Mouse (Mus musculus) heart, adult 8-10 months (tissue): ENCODE data around the gene Slc35f2. TPM values are rescaled to one million over a fixed set of nuclear protein-coding genes. Genes with fewer than 3 reads are reported as not detected.

Source experiments
- DNase-seq: peaks from one replicate; pipeline ENCODE4 v3.0.0; 2022; ENCODE audit warnings: low spot score
- total RNA-seq, 4 experiments: library from RNA; stranded (reverse); gene quantifications; 2 replicates each; pipeline ENCODE4 v1.2.4; 2022

Slc35f2 gene
- under 1 TPM in 1 of 4 experiments, not detected in 3; 0.11 TPM for total RNA-seq

DNA sequence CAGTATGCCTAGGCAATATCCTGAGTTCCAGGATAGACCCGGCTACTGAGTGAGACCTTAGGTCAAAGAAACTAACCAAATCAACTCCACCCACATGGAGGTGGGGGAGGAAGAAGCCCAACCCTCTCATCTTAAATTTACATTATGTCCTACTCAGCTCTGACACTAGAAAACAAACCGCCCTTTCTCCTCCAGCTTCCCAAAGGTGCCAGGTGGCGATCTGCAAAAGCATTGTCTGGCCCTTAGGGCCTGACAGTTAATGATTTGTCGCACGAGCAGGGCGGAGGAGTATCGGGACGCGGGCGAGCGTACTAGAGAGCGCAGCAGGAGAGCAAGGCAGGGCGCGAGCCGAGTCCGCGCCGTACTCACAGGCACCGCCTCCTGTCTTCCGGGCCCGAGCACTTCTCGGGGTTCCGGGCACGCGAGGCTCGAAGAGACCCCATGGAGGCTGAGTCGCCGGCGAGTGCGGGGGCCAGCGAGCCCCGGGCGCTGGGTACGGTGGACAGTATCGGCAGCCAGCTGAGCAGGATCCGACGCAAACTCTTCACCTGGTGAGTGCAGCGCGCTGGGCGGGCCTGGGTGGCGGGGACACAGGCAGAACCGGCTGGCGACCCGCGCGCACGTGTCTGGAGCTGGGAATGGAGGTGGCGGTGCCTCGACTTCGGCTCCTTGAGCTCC is at the start of gene Slc35f2:
Gene Slc35f2 (plus strand): TSS at position 195 of the 678 bp plus-strand sequence.
- DNase-seq = no peak

DNA sequence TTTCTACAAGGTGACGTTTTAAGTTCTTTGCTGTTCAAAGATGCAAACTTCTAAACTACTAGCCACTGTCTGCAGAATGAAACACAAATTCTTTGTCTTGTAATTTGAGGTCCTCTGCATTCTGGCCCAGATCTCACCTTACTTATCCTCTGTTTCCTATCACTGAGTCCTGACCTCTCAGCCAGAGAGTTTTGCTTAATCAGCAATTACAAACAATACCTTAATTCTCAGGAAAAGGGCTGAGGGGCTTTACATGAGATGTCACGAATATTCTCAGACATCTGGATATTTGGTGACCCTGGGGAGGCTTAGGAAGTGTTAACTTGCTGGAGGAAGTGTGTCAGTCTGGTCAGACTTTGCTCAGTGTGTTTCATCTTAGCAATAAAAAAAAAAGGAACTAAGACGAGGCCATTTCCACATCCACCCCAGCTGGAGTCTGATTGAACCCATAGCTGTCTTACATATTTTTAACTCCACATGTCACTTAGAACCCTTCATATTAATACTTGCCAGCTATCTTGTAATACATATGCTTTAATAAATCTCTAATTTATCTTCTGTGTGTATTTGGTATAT is 30.4 kb upstream of the Slc35f2 start:
- no peak for DNase-seq

DNA sequence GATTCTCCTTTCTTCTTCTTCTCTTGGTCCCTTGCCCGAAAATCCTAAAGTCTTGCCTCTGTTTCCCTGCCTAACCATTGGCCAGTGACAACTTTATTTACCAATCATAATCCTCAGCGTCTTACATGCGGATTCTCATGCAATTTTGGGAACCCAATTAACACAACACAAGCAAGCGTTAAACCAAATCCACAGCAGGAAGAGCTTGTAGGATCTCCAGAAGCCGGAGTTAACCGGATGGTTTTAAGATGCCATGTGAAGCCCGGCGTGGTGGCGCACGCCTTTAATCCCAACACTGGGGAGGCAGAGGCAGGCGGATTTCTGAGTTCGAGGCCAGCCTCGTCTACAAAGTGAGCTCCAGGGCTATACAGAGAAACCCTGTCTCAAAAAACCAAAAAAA is 20.9 kb upstream of the Slc35f2 start:
- DNase-seq = no peak

DNA sequence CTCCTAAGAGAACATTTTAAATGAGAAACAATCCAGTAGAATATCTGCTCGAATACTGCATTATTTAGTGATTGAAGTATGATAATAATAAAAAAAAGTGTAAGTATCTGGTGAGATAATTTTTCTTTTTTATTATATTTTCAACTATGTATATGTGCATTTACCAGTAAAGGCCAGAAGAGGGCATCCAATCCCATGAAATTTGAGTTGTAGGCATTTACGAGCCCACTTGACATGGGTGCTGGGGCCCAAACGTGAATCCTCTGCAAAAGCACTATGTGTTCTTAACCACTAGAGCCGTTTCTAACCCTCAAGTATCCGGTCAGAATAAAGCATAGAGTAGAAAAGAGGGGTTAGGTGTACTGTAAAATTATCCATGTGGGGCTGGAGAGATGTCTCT is 20.4 kb upstream of the Slc35f2 start:
- DNase-seq = no peak

DNA sequence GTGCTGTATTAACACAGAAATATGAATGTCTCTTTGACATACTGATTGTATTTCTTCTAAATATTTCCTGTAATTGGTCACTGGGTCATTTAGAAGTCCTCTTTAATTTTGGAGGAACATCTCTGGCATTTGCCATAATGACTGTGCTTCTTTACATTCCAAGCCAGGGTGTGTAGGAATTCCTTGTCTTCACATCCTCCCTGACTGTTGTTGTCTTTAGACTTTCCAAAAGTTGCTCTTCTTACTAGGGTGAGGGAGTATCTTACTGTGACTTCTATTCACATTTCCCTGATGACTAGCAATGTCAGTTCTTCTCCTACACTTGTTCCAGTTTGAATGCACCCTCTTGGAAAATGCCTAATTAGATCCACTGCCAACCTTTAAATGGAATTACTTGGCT is 16.5 kb upstream of the Slc35f2 start:
- DNase-seq = no peak

DNA sequence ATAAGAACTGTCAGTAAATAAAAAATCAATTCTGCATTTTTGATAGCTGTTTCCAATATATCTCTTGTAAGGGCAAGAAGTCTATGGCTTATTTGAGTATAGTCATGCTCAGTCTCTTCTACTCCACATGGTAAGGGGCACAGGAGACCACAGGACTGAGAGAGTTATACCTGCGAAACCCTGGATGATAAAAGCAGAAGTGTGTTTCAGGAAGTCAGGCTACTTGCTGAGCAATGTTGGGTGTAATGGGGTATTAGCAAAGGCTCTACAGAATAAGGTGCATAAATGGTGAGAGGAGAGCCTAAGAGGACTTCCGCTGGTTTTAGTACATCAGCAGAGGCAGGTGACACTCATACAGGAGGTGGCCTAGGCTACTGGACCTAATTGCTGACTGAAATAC is 13.2 kb upstream of the Slc35f2 start:
- no peak for DNase-seq

DNA sequence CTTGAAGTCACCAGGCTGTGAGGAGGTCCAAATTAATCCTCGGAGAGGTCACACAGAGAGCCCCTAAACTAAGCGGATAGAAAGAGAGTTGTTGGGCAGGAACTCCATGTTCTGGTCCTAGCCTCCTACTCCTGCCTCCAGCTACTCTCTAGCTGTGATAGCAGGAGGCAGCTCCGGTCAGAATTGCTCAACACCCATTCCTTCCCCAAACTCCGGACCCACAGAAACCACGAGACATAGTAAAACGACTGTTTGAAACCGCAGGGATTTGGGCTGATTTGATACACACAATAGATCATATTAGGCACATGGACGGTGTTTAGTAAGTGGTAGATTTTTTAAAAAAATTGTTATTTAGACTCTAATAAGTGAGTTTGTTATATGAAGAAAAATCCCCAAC is 6.6 kb upstream of the Slc35f2 start:
- DNase-seq = no peak

DNA sequence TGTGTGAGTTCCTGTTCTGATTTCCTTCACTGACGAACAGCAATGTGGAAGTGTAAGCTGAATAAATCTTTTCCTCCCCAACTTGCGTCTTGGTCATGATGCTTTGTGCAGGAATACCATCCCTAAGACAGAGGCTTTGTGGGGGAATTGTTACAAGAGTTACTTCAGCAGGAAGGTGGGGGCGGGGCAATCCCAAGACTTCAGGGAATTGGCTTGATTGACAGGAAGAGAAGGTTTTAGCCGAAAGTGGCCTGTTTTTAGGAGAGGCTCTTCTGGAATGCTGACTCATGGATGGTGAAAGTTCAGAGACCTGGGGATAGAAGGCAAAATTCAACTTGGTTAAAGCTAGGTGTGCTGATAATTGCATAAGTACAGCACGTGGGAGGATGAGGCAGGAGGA is 2.9 kb upstream of the Slc35f2 start:
- DNase-seq = no peak

DNA sequence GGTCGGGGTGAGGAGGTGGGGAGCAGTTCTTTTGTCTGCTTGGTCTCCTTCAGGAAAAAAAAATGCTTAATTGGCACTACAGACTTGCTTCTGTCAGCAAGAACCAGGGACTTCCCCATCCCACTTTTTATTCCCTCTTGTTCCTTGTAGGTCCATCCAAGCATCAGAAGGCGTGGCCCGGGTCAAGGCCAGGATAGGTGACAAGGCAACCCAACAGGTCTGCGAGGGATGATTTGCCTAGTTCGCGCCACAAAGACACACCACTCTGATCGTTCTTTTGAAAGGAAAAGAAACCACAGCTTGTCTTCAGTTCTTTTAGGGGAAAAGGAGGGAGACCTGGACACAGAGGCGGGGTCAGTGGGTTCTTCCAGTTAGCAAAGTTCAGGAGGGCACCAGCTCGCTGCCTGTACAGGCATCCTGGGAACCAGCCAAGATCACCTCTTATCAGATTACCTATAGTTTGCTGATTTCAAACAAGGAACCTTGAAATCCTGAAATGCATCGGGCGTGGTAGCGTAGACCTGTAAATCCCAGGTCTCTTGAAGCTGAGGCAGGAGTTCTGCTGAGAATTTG is 481 bp upstream of the Slc35f2 start:
- DNase-seq = no peak

DNA sequence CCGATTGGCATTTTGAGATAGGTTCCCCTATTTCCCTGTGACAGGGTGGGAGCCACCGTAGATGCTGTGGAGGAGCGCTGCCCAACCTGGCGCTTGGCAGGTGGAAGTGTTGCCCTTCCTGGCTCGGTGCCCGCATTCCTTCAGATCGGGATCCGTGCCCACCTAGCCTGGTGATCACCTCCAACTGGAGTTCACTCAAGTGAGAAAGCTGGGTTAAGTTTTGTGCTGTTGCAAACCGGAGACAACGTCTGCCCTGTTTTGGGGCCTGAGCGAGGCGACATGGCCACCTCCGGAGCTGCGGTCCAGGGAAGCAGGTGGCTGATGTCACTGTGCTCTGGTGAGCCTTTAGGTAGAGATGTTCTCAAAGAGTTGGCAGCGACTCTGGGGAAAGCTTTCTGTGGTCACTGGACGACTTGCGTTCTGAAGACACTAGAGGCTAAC is 803 bp downstream of the Slc35f2 start:
- DNase-seq = no peak

DNA sequence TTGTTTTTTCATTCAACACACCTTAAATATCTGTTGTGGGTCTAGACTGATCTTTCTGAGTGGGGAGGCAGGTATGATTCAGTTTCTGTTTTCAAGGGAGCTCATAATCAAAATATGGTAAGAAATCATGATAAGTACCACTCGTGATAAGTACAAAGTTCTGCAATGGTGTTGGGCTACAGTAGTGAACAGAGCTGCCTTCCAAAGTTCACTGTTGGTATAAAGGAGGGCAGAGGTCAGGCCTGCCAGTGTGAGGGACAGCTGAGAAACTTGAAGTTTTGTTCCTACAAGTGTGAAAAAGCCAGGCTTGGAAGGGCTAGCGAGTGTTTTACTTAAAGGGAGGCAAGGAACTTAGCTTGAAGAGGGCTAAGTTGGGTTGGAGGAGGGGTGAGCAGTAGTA is 4.2 kb downstream of the Slc35f2 start:
- DNase-seq = no peak

DNA sequence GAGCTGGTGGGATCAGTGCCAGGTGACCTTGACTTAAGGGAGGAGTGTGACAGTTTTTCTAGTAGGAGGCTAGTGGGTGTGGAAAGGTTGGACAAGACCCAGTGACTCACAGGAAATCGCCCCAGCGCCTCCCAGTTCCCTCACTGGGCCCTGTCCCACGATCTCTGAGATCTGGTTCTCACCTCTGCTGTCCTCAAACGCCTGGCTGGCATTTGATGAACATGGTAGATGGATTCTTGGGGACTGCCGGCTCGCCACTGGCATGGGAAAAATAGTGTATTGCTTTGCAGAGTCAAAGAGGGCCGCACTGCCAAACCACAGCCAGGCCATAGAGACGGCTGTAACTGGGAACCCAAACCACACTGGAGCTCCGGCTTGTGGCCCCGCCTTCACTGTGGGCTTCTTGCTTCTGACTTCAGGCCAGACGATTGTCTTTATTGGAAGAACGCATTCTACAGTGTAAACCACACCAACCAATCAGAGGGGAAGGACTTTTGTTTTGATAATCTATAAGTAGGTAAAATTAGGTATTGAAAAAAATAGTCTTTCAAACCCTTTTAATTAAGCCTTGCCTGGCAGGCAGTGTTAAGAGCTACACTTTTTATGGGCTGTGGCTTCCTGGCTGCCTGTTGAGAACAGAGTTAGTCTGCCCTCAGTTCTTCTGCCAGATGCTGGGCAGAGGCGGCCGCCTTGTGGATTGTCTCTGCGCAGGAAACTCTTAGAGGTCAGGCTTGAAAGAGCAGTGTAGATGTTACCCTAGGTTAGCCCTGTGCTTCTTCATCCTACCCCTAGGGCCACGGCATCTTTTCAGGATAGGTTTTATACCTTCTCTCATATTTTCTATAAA is 15.4 kb downstream of the Slc35f2 start:
- no peak for DNase-seq

DNA sequence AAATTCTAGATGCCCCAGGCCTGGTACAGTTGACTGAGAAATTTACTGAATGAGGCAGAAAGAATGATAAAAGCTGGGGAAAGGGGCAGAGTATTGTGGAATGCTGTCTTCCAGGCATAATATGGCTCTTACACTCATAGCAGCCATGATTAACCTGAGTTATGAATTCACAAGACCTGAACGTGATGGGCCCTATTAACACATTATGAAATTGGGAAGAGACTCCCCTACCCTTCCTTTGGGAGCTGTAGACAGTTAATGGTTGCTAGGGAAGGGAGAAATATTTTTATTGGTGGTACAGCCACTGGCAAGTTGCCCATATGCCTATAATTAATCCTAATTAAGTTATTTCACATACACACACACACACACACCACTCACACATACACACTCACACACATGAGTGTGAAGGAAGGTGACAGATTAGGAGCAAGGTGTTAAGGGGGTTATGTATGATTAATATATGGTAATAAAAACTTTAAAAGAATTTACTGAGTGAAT is 22.5 kb downstream of the Slc35f2 start:
- no peak for DNase-seq

DNA sequence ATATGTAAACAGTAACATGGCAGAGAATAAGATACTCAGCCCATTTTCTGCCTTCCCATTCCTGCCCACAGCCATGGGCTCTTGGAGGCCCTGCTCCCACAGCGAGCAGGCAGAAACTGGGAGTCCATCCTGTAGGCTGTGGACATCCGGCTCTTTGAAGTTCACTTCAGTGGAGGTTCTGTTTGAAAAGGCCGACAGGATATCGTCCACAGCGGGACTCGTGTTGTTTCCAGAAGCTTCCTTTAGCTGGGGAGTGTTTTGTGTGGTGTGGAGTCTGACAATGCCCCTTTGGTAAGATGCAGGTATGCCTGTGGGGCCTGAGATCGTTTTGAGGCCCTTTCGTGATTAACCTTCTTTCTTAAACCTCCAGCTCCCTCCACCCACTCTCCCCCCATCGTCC is 23.2 kb downstream of the Slc35f2 start:
- DNase-seq = no peak

DNA sequence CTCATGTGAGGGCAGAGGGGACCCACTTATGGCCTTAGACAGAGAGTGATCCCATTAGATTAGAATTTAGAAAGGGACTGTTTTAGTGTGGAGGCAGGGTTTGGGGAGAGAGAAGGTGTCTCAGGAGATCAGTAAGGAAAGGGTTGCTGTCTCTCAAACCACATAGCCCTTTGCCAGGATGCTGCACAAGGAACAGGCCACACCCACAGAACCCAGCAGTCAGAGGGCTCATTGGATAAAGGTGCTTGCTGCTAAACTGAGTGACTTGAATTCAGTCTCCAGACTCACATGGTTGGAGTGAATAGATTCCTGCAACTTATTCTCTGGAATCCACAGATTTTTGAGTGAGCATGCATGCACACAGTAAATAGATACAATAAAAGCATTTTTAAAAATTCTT is 24.0 kb downstream of the Slc35f2 start:
- no peak for DNase-seq

DNA sequence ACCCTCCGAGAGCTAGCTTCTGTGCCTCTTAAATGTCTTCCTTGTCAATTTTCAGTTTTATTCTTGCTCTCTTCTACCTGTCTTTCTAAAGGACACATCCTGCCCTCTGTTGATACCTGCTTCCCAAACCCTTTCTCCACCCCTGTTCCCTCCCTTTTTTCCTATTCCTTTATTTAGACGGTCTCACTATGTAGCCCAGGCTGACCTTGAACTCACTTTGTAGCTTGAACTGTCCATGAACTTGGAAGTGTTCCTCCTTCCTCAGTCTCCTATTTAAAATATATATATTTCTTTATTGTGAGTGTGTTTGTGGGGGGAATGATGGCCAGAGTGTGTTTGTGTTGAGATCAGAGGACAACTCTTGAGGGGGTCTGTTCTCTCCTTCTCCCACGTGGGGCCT is 25.0 kb downstream of the Slc35f2 start:
- no peak for DNase-seq

DNA sequence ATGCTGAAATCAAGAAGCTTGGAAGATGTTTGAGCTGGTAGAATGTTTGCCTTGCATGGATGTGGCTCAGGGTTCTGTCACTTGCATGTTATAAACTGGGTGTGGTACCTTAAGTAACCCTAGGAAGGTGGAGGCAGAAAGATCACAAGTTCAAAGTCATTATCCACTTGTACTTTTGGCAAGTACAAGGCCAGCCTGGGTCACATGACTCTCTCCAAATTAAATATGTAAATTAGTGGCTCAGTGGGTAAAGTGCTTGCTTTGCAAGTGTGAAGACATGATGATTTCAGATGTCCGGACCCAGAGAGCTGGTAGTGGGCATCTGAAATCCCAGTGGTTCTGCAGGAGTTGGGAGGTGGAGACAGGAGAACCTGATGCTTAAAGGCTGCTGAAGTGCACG is 25.8 kb downstream of the Slc35f2 start:
- no peak for DNase-seq

DNA sequence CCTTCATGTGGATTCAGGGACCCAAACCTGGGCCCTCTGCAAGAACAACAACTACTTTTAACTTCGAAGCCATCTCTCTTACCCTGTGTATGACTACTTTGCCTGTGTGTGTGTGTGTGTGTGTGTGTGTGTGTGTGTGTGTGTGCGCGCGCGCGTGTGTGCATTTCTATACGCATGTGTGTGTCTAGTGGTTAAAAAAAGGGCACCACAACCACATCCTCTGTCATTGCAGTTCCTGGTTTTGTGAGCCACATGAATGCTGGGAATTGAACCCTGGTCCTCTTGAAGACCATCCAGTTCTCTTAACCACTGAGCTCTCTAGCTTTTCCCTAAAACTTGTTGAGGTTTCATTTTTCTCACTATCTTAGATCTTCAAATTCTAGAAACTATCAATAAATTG is 31.6 kb downstream of the Slc35f2 start:
- no peak for DNase-seq

DNA sequence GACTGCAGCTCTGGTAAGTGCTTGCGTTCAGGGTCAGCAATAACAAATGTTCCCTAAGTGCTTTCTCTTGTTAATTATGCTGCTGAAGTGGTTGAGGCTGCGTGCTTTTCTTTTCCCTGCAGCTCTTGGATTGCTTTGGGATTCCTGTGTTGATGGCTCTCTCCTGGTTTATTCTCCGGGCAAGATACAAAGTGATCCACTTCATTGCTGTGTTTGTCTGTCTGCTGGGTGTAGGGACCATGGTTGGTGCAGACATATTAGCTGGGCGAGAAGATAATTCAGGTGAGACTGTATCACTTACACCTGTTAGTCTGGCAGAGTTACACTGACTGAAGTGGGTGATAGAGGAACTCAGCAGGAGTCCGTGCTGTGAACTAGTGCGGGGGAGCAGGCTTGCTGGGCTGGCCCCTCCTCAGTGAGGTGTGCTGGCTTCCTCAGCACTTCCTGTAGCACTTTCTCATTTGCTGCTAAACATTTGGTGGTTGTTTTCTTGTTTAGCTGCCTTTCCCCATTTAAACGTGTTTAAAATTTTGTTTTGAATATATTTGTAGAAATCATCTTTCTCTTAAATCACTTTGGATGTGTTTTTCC is 35.3 kb downstream of the Slc35f2 start:
- DNase-seq = no peak

DNA sequence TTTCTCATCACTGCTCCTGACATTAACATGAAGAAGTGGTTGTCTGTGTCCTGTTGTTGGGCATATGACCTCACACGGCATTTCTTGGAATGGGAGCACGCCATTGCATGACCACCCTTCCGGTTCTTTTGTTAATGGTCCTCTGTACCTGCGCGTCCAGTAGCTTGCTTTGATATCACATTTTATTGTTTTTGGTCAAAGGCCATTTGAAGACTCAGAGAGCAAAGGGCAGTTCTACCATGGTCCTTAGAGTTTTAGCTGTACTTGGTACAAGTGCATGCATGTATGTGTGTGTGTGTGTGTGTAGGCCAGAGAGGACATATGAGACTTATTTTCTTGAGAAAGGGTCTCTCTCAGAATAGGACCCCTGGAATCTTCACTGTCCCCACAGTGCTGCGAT is 42.1 kb downstream of the Slc35f2 start:
- DNase-seq = no peak

DNA sequence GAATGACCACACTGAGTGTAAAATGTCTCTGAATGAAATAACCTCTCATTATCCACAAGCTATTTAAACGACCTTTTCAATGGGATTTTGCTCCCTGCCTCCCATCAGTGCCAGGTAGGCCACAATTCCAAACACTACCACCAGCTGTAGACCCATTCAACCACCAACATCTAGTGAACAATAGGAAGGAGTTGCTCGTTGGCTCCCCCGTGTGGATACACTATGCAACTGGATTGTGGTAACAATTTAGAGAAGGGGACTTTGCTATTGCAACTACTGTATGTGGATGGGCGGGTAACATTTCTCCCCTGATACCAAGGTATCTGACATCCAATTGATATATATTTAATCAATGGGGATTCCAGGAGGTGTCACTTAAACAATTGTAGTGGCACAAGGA is 47.4 kb downstream of the Slc35f2 start:
- DNase-seq = peak; percentile 32

DNA sequence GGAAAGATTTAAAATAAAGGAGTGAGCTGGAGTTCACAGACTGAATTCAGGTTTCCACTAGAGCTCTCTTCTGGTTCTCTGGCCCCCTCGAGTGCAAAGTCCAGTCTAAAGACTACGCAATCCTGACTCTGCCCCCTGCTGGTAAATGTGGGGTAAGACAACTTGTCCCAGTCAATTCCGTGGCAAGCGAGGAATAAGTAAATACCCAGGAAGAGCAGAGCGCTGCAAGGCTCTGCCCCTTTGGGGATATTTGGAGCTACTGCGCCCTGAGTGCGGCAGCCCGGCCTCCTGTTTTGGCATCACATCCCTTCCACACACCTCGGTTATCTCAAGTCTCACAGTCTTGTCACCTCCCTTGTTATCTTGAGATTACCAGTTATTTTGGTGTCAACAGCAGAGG is 54.0 kb downstream of the Slc35f2 start:
- DNase-seq = no peak
